Mouse (Mus musculus) cortical plate, adult 2 months (tissue): ENCODE measurements around the gene Kars.

Experiments used
- CTCF ChIP-seq: fragments of 200-500 bp; IDR thresholded peaks from 2 replicates; pipeline ENCODE4 v1.5.1; 2011; ENCODE audit warnings: mild to moderate bottlenecking, control low read depth, low read length; ENCODE audit not compliant: insufficient read depth; ENCODE audit errors: extremely low read depth
- POLR2A ChIP-seq: fragments of 200-500 bp; IDR thresholded peaks from 2 replicates; pipeline ENCODE4 v1.6.1; 2011; ENCODE audit warnings: mild to moderate bottlenecking, low read length, control low read depth; ENCODE audit not compliant: insufficient read depth; ENCODE audit errors: extremely low read depth

DNA sequence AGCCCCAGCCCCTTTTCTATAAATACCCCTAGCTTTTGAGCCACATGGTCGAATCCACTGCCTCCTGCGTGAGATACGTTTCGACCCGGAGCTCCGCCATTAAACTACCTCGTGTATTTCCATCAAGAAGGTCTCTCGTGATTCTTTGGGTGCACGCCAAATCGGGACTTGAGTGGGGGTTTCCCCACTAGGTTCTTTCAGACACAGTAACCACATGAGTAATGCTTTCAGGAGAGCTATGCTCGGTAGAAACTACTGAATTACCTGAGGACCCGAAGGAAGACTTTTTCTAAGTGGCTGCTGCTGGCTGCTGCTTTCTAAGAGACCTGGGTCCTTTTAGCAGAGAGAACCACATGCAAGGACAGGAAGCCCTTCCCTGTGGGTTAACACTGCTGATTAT is 37.0 kb downstream of the Kars start:
- no peak for TF ChIP-seq POLR2A
- TF ChIP-seq CTCF = no peak
